Mouse (Mus musculus) heart, adult 2 months (tissue): ENCODE measurements at regions not wholly inside any gene's neighbourhood (a gene's known extent, or its start where the extent isn't known, plus 50 kb on each side); places are given as distances from the start of the nearest gene placed in this dataset.

Experiments used
- DNase-seq, 2 experiments: peaks; one replicate each; pipeline ENCODE4 v3.0.0; 2021
- H3K27ac ChIP-seq: fragments of 200-600 bp; 2 replicates; pipeline ENCODE4 v1.8.1; 2022
- H3K27me3 ChIP-seq: fragments of 200-500 bp; 2 replicates; pipeline ENCODE4 v1.6.1; 2012; ENCODE audit warnings: mild to moderate bottlenecking, low read length, inconsistent platforms, mixed read lengths; ENCODE audit not compliant: control insufficient read depth, insufficient read depth
- H3K36me3 ChIP-seq: fragments of 200-500 bp; 2 replicates; pipeline ENCODE4 v1.6.1; 2012; ENCODE audit warnings: low read length, inconsistent platforms; ENCODE audit not compliant: control insufficient read depth, insufficient read depth
- H3K4me1 ChIP-seq: fragments of 200-500 bp; 2 replicates; pipeline ENCODE4 v1.6.1; 2011; ENCODE audit warnings: low read length; ENCODE audit not compliant: control insufficient read depth, insufficient read depth
- H3K4me3 ChIP-seq: fragments of 200-600 bp; 2 replicates; pipeline ENCODE4 v1.8.1; 2022
- H3K79me2 ChIP-seq: fragments of 200-500 bp; replicated peaks from 2 replicates; pipeline ENCODE4 v1.6.1; 2012; ENCODE audit warnings: mild to moderate bottlenecking, inconsistent platforms, low read length, moderate library complexity, mixed read lengths; ENCODE audit not compliant: control insufficient read depth, insufficient read depth
- H3K9ac ChIP-seq: fragments of 200-500 bp; 2 replicates; pipeline ENCODE4 v1.6.1; 2012; ENCODE audit warnings: low read depth, mild to moderate bottlenecking, control low read depth, inconsistent platforms, low read length, mixed read lengths
- CTCF ChIP-seq: fragments of 200-600 bp; IDR thresholded peaks from 2 replicates; pipeline ENCODE4 v1.8.1; 2022; ENCODE audit warnings: antibody characterized with exemption, mild to moderate bottlenecking, moderate library complexity
- EP300 ChIP-seq: fragments of 200-500 bp; IDR thresholded peaks from 2 replicates; pipeline ENCODE4 v1.6.1; 2011; ENCODE audit warnings: low read depth, low read length, control low read depth; ENCODE audit not compliant: insufficient read depth
- POLR2A ChIP-seq: fragments of 200-500 bp; IDR thresholded peaks from 2 replicates; pipeline ENCODE4 v1.6.1; 2011; ENCODE audit warnings: mild to moderate bottlenecking, low read depth, low read length, control low read depth; ENCODE audit not compliant: insufficient read depth
- WGBS: fragments of 180-500 bp; shearing (Covaris S2); methylation state at CpG from one replicate; pipeline ENCODE4 v1.1.7; 2018; 5-methylcytosine and 5-hydroxymethylcytosine counted together
- intact Hi-C: fragments of 180-260 bp; cut with DNase I; formaldehyde crosslinking; loops from one replicate; pipeline ENCODE4 v1.15.1; 2025

- no peaks in the 10 kb centered on the region for H3K4me1 ChIP-seq
- no peak overlapping the region for H3K4me3 ChIP-seq
- no peak overlapping the region for H3K9ac ChIP-seq
- intact Hi-C loops: no loop called here
- H3K36me3 ChIP-seq: no peaks in the 10 kb centered on the region
- DNase-seq: no peak
- no peak for TF ChIP-seq EP300
- no peak for TF ChIP-seq POLR2A
- TF ChIP-seq CTCF: no peak
- H3K27ac ChIP-seq: no peak overlapping the region
- no peaks in the 10 kb centered on the region for H3K79me2 ChIP-seq
- WGBS: 50% methylated on average over 5 of the region's 5 CpGs
- no peaks in the 10 kb centered on the region for H3K27me3 ChIP-seq
These were observed 273.2 kb downstream of the Rps15a start for GRCm38 (mm10) chr7:117842780-117843179.

DNA sequence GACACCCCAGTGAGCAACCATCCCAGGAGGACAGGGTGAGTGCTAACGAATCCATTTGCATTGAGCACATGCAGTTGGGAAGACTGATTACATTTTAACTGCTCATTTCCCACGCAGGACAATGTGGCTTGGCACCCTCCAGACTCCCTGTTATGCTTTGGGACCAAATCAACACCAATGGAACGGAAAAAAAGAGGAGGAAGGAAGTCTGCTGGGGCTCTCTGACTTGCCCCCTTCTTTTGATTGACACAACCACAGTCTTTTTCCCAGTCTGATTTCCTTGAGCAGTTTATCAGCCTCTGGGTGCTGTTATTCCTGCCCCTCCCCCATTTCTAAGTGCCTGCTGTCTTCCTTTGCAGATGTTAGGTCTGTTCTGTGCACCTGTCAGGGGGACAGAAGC is 321.0 kb downstream of the Rps15a start:
- Histone ChIP-seq H3K27ac (no peak overlapping the region), H3K79me2 (no peaks in the 10 kb centered on the region), H3K9ac (no peak overlapping the region), H3K4me1 (no peaks in the 10 kb centered on the region), H3K27me3 (no peaks in the 10 kb centered on the region), H3K36me3 (no peaks in the 10 kb centered on the region), H3K4me3 (no peak overlapping the region)
- no peak for TF ChIP-seq CTCF
- TF ChIP-seq EP300: no peak
- no peak for TF ChIP-seq POLR2A
- DNase-seq: no peak
- intact Hi-C loops: no loop called here
- WGBS: 11% methylated on average over 3 of the region's 3 CpGs

GRCm38 (mm10) chr7:117793991-117794390 is 322.0 kb downstream of the Rps15a start:
- intact Hi-C loops: no loop called here
- H3K27me3 ChIP-seq: no peaks in the 10 kb centered on the region
- no peak overlapping the region for H3K4me3 ChIP-seq
- no peak for DNase-seq
- no peak overlapping the region for H3K27ac ChIP-seq
- no peak overlapping the region for H3K9ac ChIP-seq
- no peaks in the 10 kb centered on the region for H3K4me1 ChIP-seq
- no peaks in the 10 kb centered on the region for H3K79me2 ChIP-seq
- 71% methylated on average over 6 of the region's 6 CpGs for WGBS
- TF ChIP-seq CTCF (no peak), EP300 (no peak), POLR2A (no peak)
- H3K36me3 ChIP-seq: no peaks in the 10 kb centered on the region

DNA sequence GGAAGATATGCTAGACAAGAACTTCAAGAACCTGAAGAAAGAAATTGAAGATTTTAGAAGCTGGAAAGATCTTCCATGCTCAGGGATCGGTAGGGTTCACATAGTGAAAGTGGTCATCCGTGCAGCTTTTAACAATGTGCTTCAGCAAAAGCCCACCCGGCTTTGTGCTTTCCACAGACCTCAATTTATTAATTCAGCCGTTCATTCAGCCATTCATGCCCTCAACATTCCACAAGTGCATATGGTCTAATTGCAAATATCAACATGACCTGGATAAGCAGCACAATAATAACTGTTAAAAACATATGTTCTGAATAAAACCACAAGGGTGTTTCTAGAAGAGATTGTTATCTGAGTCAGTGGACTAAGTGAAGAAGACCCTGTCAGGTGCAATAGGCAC is 323.5 kb downstream of the Rps15a start:
- H3K27me3 ChIP-seq: no peaks in the 10 kb centered on the region
- H3K27ac ChIP-seq: no peak overlapping the region
- no peaks in the 10 kb centered on the region for H3K36me3 ChIP-seq
- H3K4me1 ChIP-seq: no peaks in the 10 kb centered on the region
- H3K4me3 ChIP-seq: no peak overlapping the region
- H3K9ac ChIP-seq: no peak overlapping the region
- H3K79me2 ChIP-seq: no peaks in the 10 kb centered on the region
- no peak for DNase-seq
- WGBS: 86% methylated on average over 4 of the region's 4 CpGs
- intact Hi-C loops: no loop called here
- TF ChIP-seq EP300 (no peak), CTCF (no peak), POLR2A (no peak)

DNA sequence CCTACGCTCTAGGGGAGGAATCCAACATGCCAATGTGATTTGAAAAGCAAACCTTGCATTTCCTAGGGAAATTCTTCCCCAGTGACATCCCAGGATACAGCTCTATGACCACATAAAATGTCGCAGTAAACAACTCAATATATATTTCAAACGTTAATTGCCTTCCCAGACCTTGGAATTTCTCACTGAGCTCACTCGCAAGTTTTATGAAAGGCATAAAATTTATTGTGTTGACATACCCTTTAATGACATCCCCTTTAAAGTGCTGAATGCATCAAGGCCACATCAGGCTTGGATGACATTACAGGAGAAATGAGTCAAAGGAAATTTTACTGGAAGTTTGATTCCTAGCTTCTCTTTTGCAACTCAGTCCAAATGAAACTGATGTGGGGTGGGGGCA is 337.0 kb downstream of the Rps15a start:
- H3K9ac ChIP-seq: no peak overlapping the region
- WGBS: 62% methylated on average over 4 of the region's 4 CpGs
- DNase-seq: no peak
- no peak overlapping the region for H3K4me3 ChIP-seq
- H3K27ac ChIP-seq: no peak overlapping the region
- intact Hi-C loops: no loop called here
- H3K27me3 ChIP-seq: no peaks in the 10 kb centered on the region
- H3K79me2 ChIP-seq: no peaks in the 10 kb centered on the region
- no peaks in the 10 kb centered on the region for H3K4me1 ChIP-seq
- TF ChIP-seq POLR2A (no peak), EP300 (no peak), CTCF (no peak)
- no peaks in the 10 kb centered on the region for H3K36me3 ChIP-seq

- TF ChIP-seq POLR2A (no peak), CTCF (no peak), EP300 (no peak)
- Histone ChIP-seq H3K36me3 (no peaks in the 10 kb centered on the region), H3K4me3 (no peak overlapping the region), H3K79me2 (no peaks in the 10 kb centered on the region), H3K9ac (no peak overlapping the region), H3K27me3 (no peaks in the 10 kb centered on the region), H3K4me1 (no peaks in the 10 kb centered on the region), H3K27ac (no peak overlapping the region)
- intact Hi-C loops: no loop called here
- DNase-seq: no peak
- 91% methylated on average over 2 of the region's 2 CpGs for WGBS
These were observed 338.1 kb downstream of the Rps15a start for GRCm38 (mm10) chr7:117777921-117778320.

DNA sequence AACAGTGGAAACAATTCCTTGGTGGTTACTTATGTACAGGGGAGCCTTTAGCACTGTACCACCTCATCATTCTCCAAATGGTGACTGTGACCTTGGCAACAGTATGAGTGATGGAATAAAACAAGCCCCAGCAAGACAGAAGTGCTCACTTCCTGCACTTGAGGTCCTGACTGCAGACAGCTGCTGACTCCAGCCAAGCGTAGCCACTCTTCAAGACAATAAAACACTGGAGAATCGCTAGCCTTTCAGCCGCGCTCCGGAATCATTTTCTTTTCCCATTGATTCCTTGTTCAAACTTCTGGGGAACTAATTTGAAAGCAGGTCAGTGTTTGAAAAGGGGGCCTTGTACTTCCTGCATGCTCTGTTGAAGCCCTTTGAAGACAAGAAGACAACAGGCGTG is 344.2 kb downstream of the Rps15a start:
- Histone ChIP-seq H3K4me3 (no peak overlapping the region), H3K27ac (no peak overlapping the region), H3K9ac (no peak overlapping the region), H3K4me1 (no peaks in the 10 kb centered on the region), H3K36me3 (no peaks in the 10 kb centered on the region), H3K27me3 (no peaks in the 10 kb centered on the region), H3K79me2 (no peaks in the 10 kb centered on the region)
- intact Hi-C loops: no loop called here
- TF ChIP-seq CTCF (no peak), POLR2A (no peak), EP300 (no peak)
- DNase-seq: no peak
- WGBS: 82% methylated on average over 6 of the region's 6 CpGs
